In the genomic region with DNA sequence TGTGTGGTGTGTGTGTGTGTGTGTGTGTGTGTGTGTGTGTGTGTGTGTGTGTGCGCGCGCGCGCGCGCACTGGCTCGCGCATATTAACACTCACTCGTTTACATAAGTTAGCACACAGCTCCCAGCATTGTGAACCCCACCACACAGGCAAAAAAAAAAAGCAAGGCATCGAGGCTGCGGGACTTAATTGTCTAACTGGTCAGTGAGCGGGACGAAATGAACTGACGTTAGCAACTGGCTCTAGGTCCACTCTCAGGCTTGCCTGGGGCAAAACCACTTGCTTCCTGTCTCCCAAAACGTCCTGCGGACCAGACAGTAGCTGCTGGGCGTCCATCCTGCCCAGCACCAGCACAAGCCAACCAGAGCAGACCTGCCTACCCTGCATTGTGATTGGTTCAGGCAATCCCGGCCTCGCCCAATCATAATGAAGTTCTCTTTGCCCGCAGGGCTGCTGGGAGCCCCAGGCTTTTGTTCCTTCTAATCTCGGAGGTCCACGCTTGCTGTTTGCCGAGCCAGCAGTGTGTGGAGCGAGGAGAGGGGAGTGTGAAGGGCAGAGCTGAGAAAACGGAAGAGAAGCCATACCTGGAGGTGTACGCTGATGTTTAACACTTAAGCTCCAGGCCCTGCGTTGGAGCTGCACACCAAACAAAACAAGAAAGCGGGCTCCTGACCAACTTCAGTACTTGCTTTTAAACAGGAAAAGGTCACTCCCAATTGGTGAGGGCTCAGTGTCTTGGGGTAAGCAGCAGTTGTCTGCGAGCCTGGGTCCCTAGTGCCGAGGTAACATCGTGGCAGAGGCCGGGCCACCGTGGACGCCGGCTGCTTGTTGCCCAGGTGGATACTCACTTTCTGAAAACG, we compare ENCODE assay signal across 8 mouse cellular contexts. TPM values are rescaled to one million over a fixed set of nuclear protein-coding genes. Genes with fewer than 3 reads are reported as not detected.
DNase-seq lines count a peak whose midpoint lies in the region; ATAC-seq lines count a peak whose summit lies in the region.

No protein-coding gene starts in this region.

- H3K27ac ChIP-seq in intestine, embryonic 15.5 days = peak overlapping the region; percentile 99

- peak overlapping the region; percentile 53 for H3K4me3 ChIP-seq in intestine, embryonic 15.5 days (replicated peaks)

- no peaks in the 10 kb centered on the region for H3K27me3 ChIP-seq in intestine, embryonic 15.5 days (replicated peaks)

- peak overlapping the region; percentile 93 for H3K4me2 ChIP-seq in intestine, embryonic 15.5 days (replicated peaks)

- intact Hi-C loops in gastrocnemius, postnatal 36 days (cut with DNase I) = no loop called here
- intact Hi-C loops in left cerebral cortex, postnatal 14 days (cut with DNase I) = no loop called here

- peaks cover 19% of the 10 kb centered on the region for H3K4me1 ChIP-seq in intestine, embryonic 15.5 days (replicated peaks)

- 6% methylated on average over 37 of the region's 37 CpGs for WGBS in intestine, embryonic 15.5 days

- H3K9me3 ChIP-seq in intestine, embryonic 15.5 days = no peaks in the 10 kb centered on the region

- peak overlapping the region; percentile 89 for H3K9ac ChIP-seq in intestine, embryonic 15.5 days

- ATAC-seq in intestine, embryonic 15.5 days = peak; percentile 98
- ATAC-seq in megakaryocyte-erythroid progenitor cell, adult 5-6 weeks (replicated peaks; ENCODE audit: low FRiP score, low TSS enrichment, poor library complexity, severe bottlenecking) = peak; percentile 95

- peak; percentile 94 for DNase-seq in adrenal gland, adult 8-10 months
- peak; percentile 90 for DNase-seq in embryo, embryonic 11.5 days (ENCODE audit: low read depth, low spot score)
- DNase-seq in gastrocnemius, postnatal 36 days = peak; percentile 83 to 88
- DNase-seq in left cerebral cortex, postnatal 14 days (ENCODE audit: low spot score in 2 of 2) = peak; percentile 95 to 97
- DNase-seq in right cerebral cortex, postnatal 14 days = peak; percentile 81
- DNase-seq in urinary bladder, postnatal 25 days (ENCODE audit: low spot score) = peak; percentile 74

- no peaks in the 10 kb centered on the region for H3K36me3 ChIP-seq in intestine, embryonic 15.5 days

RNA-seq across cellular contexts. Expression of gene Actg1, which starts 32.3 kb away (rescaled TPM):
- 1,000 to 10,000 TPM; 1,100 to 1,474 (median 1,219) TPM for total RNA-seq in adrenal gland, adult 8-10 months (2022)
- total RNA-seq in gastrocnemius, postnatal 36 days (2021) = 100 to 1,000 TPM; 186 to 222 TPM
- 2,607 and 2,658 TPM in 2 replicates for polyA plus RNA-seq in intestine, embryonic 15.5 days (2015; fragmentation: Nextera tagmentation; extraction: Ambion mirVana)
- total RNA-seq in left cerebral cortex, postnatal 14 days (2021) = 1,000 to 10,000 TPM; 1,748 to 1,778 TPM
- total RNA-seq in megakaryocyte-erythroid progenitor cell, adult 5-6 weeks (2014; fragmentation: Nextera tagmentation) = 774 and 823 TPM in 2 replicates
- total RNA-seq in megakaryocyte-erythroid progenitor cell, adult 5-6 weeks (2017) = 492 and 662 TPM in 2 replicates

RNA-seq across cellular contexts. Expression of gene Fscn2, which starts 45.3 kb away (rescaled TPM):
- 1 to 10 TPM in 1 of 4 experiments, under 1 TPM in 2, not detected in 1; 0.16 to 1.2 (median 0.42) TPM for total RNA-seq in adrenal gland, adult 8-10 months (2022)
- under 1 TPM; 0.31 to 0.37 TPM for total RNA-seq in gastrocnemius, postnatal 36 days (2021)
- 0.18 TPM in 1 of 2 replicates, not detected in the other for polyA plus RNA-seq in intestine, embryonic 15.5 days (2015; fragmentation: Nextera tagmentation; extraction: Ambion mirVana)
- total RNA-seq in left cerebral cortex, postnatal 14 days (2021) = under 1 TPM in 1 of 2 experiments, not detected in 1; 0.80 TPM
- not detected in 2 replicates for total RNA-seq in megakaryocyte-erythroid progenitor cell, adult 5-6 weeks (2014; fragmentation: Nextera tagmentation)
- total RNA-seq in megakaryocyte-erythroid progenitor cell, adult 5-6 weeks (2017) = not detected in 2 replicates

Comparison
In these comparisons a context has a peak if more than half of its experiments do, and no peak if none do; other contexts are left out.
1. Peak in every context shown above with its lines: DNase-seq, ATAC-seq, H3K4me3 ChIP-seq and H3K27ac ChIP-seq.